Mouse (Mus musculus): ENCODE data around the gene Cox17. TPM values are rescaled to one million over a fixed set of nuclear protein-coding genes. Genes with fewer than 3 reads are reported as not detected.

Cox17 gene
- polyA plus RNA-seq (2012; rRNA removed), result 240 and 256 TPM in 2 replicates

- H3K27ac ChIP-seq (ENCODE audit: insufficient read depth, low read length), result peak within 1 kb of the TSS; percentile 85
- no peaks in the 10 kb centered on the region for H3K4me1 ChIP-seq (ENCODE audit: control insufficient read depth, insufficient read depth, low read length)
- no peaks in the 10 kb centered on the region for H3K27me3 ChIP-seq (ENCODE audit: control insufficient read depth, insufficient read depth, low read length)
- peak; percentile 79; the same call in 1 of the 2 replicates for TF ChIP-seq POLR2A (IDR thresholded peaks at IDR 0.05; ENCODE audit: borderline replicate concordance, insufficient read depth, low read length)
- TF ChIP-seq CTCF (IDR thresholded peaks at IDR 0.05; ENCODE audit: borderline replicate concordance, insufficient read depth, low read depth, low read length), result no peak
- peak; percentile 95 to 96 for DNase-seq
- WGBS, result 4% methylated on average over 35 of the region's 35 CpGs
- H3K4me3 ChIP-seq (replicated peaks; ENCODE audit: insufficient read depth, low read depth, low read length), result peak within 1 kb of the TSS; percentile 93
Observed at GRCm38 (mm10) chr16:38346529-38347325, at the start of gene Cox17, which contains the start of gene Gm21987. Gene Cox17, plus strand, starts transcription at chr16:38346991. Gene Gm21987, plus strand, starts transcription at chr16:38347040.

- DNase-seq, result no peak
- H3K27me3 ChIP-seq (ENCODE audit: control insufficient read depth, insufficient read depth, low read length), result no peaks in the 10 kb centered on the region; the same call in 1 of the 2 replicates
- H3K4me1 ChIP-seq (ENCODE audit: control insufficient read depth, insufficient read depth, low read length), result no peaks in the 10 kb centered on the region
- WGBS, result 72% methylated on average over 6 of the region's 6 CpGs
- no peak overlapping the region for H3K27ac ChIP-seq (ENCODE audit: insufficient read depth, low read length)
- H3K4me3 ChIP-seq (replicated peaks; ENCODE audit: insufficient read depth, low read depth, low read length), result no peak overlapping the region
- TF ChIP-seq CTCF (IDR thresholded peaks at IDR 0.05; ENCODE audit: borderline replicate concordance, insufficient read depth, low read depth, low read length), result no peak
- TF ChIP-seq POLR2A (IDR thresholded peaks at IDR 0.05; ENCODE audit: borderline replicate concordance, insufficient read depth, low read length), result no peak
Observed at GRCm38 (mm10) chr16:38298410-38298809, 48.4 kb upstream of the Cox17 start.

- Histone ChIP-seq H3K4me1 (ENCODE audit: control insufficient read depth, insufficient read depth, low read length) (no peaks in the 10 kb centered on the region), H3K27me3 (ENCODE audit: control insufficient read depth, insufficient read depth, low read length) (no peaks in the 10 kb centered on the region), H3K27ac (ENCODE audit: insufficient read depth, low read length) (no peak overlapping the region), H3K4me3 (replicated peaks; ENCODE audit: insufficient read depth, low read depth, low read length) (no peak overlapping the region)
- WGBS, result 93% methylated on average over 13 of the region's 13 CpGs
- no peak for TF ChIP-seq POLR2A (IDR thresholded peaks at IDR 0.05; ENCODE audit: borderline replicate concordance, insufficient read depth, low read length)
- TF ChIP-seq CTCF (IDR thresholded peaks at IDR 0.05; ENCODE audit: borderline replicate concordance, insufficient read depth, low read depth, low read length), result no peak
- DNase-seq, result no peak
Observed at GRCm38 (mm10) chr16:38302367-38302766, 44.4 kb upstream of the Cox17 start.

- TF ChIP-seq POLR2A (IDR thresholded peaks at IDR 0.05; ENCODE audit: borderline replicate concordance, insufficient read depth, low read length), result no peak
- no peak for TF ChIP-seq CTCF (IDR thresholded peaks at IDR 0.05; ENCODE audit: borderline replicate concordance, insufficient read depth, low read depth, low read length)
- peak; percentile 13 to 24 for DNase-seq
- H3K27me3 ChIP-seq (ENCODE audit: control insufficient read depth, insufficient read depth, low read length), result no peaks in the 10 kb centered on the region
- 71% methylated on average over 17 of the region's 17 CpGs for WGBS
- H3K27ac ChIP-seq (ENCODE audit: insufficient read depth, low read length), result no peak overlapping the region
- H3K4me1 ChIP-seq (ENCODE audit: control insufficient read depth, insufficient read depth, low read length), result no peaks in the 10 kb centered on the region
- H3K4me3 ChIP-seq (replicated peaks; ENCODE audit: insufficient read depth, low read depth, low read length), result no peak overlapping the region
Observed at GRCm38 (mm10) chr16:38304460-38305194, 42.2 kb upstream of the Cox17 start.

- DNase-seq, result peak in 1 of 2 experiments; percentile 9
- Histone ChIP-seq H3K27me3 (ENCODE audit: control insufficient read depth, insufficient read depth, low read length) (no peaks in the 10 kb centered on the region), H3K4me3 (replicated peaks; ENCODE audit: insufficient read depth, low read depth, low read length) (no peak overlapping the region), H3K4me1 (ENCODE audit: control insufficient read depth, insufficient read depth, low read length) (no peaks in the 10 kb centered on the region), H3K27ac (ENCODE audit: insufficient read depth, low read length) (no peak overlapping the region)
- TF ChIP-seq CTCF (IDR thresholded peaks at IDR 0.05; ENCODE audit: borderline replicate concordance, insufficient read depth, low read depth, low read length) (peak; percentile 45; the same call in 1 of the 2 replicates), POLR2A (IDR thresholded peaks at IDR 0.05; ENCODE audit: borderline replicate concordance, insufficient read depth, low read length) (no peak)
- 41% methylated on average over 18 of the region's 18 CpGs for WGBS
Observed at GRCm38 (mm10) chr16:38306571-38307220, 40.1 kb upstream of the Cox17 start.

- no peak for DNase-seq
- Histone ChIP-seq H3K27me3 (ENCODE audit: control insufficient read depth, insufficient read depth, low read length) (no peaks in the 10 kb centered on the region), H3K4me1 (ENCODE audit: control insufficient read depth, insufficient read depth, low read length) (no peaks in the 10 kb centered on the region), H3K4me3 (replicated peaks; ENCODE audit: insufficient read depth, low read depth, low read length) (no peak overlapping the region), H3K27ac (ENCODE audit: insufficient read depth, low read length) (no peak overlapping the region)
- TF ChIP-seq CTCF (IDR thresholded peaks at IDR 0.05; ENCODE audit: borderline replicate concordance, insufficient read depth, low read depth, low read length) (no peak), POLR2A (IDR thresholded peaks at IDR 0.05; ENCODE audit: borderline replicate concordance, insufficient read depth, low read length) (no peak)
- 62% methylated on average over 5 of the region's 5 CpGs for WGBS
Observed at GRCm38 (mm10) chr16:38307221-38307605, 39.6 kb upstream of the Cox17 start.

- TF ChIP-seq POLR2A (IDR thresholded peaks at IDR 0.05; ENCODE audit: borderline replicate concordance, insufficient read depth, low read length), result no peak
- TF ChIP-seq CTCF (IDR thresholded peaks at IDR 0.05; ENCODE audit: borderline replicate concordance, insufficient read depth, low read depth, low read length), result no peak
- WGBS, result 41% methylated on average over 7 of the region's 7 CpGs
- no peak overlapping the region for H3K27ac ChIP-seq (ENCODE audit: insufficient read depth, low read length)
Observed at GRCm38 (mm10) chr16:38307651-38308050, 39.1 kb upstream of the Cox17 start.

More at GRCm38 (mm10) chr16:38307651-38308050, 39.1 kb upstream of the Cox17 start:
- H3K4me1 ChIP-seq (ENCODE audit: control insufficient read depth, insufficient read depth, low read length), result no peaks in the 10 kb centered on the region
- no peaks in the 10 kb centered on the region for H3K27me3 ChIP-seq (ENCODE audit: control insufficient read depth, insufficient read depth, low read length)
- no peak overlapping the region for H3K4me3 ChIP-seq (replicated peaks; ENCODE audit: insufficient read depth, low read depth, low read length)
- DNase-seq, result no peak

Data from cerebellum, adult 2 months (tissue).